Mouse (Mus musculus) limb, embryonic 11.5 days (tissue): ENCODE results near the gene Alpk3. TPM values are rescaled to one million over a fixed set of nuclear protein-coding genes. Genes with fewer than 3 reads are reported as not detected.
A peak's percentile ranks its signal among the peaks of the same experiment; 100 is the strongest.

ENCODE experiments used
- ATAC-seq: fragments of 200-750 bp; cut with Nextera tagmentation; 2 replicates; pipeline ENCODE4 v1.8.0; 2017; ENCODE audit warnings: low read depth; ENCODE audit not compliant: insufficient number of reproducible peaks, low FRiP score, low TSS enrichment
- DNase-seq: peaks from one replicate; pipeline ENCODE4 v3.0.0-alpha.2; 2015; ENCODE audit warnings: low spot score
- H3K27ac ChIP-seq: fragments of 300-500 bp; sonication (generic); replicated peaks from 2 replicates; pipeline ENCODE4 v1.5.1; 2014; ENCODE audit warnings: low read depth, mild to moderate bottlenecking, low read length
- H3K27me3 ChIP-seq: fragments of 300-500 bp; sonication (generic); 2 replicates; pipeline ENCODE4 v1.6.1; 2014; ENCODE audit warnings: mild to moderate bottlenecking, low read length, mixed read lengths; ENCODE audit not compliant: control insufficient read depth, insufficient read depth
- H3K36me3 ChIP-seq: fragments of 300-500 bp; sonication (generic); 2 replicates; pipeline ENCODE4 v1.6.1; 2014; ENCODE audit warnings: mild to moderate bottlenecking, low read length, moderate library complexity, mixed read lengths; ENCODE audit not compliant: control insufficient read depth, insufficient read depth
- H3K4me1 ChIP-seq: fragments of 300-500 bp; sonication (generic); 2 replicates; pipeline ENCODE4 v1.6.1; 2014; ENCODE audit warnings: low read length, mixed read lengths; ENCODE audit not compliant: control insufficient read depth, insufficient read depth
- H3K4me2 ChIP-seq: fragments of 300-500 bp; sonication (generic); 2 replicates; pipeline ENCODE4 v1.6.1; 2014; ENCODE audit warnings: low read depth, mild to moderate bottlenecking, moderate library complexity; ENCODE audit not compliant: severe bottlenecking
- H3K4me3 ChIP-seq: fragments of 300-500 bp; sonication (generic); 2 replicates; pipeline ENCODE4 v1.5.1; 2014; ENCODE audit warnings: low read depth, low read length
- H3K9ac ChIP-seq: fragments of 300-500 bp; sonication (generic); 2 replicates; pipeline ENCODE4 v1.6.1; 2014; ENCODE audit warnings: mild to moderate bottlenecking, low read length
- H3K9me3 ChIP-seq: fragments of 300-500 bp; sonication (generic); 2 replicates; pipeline ENCODE4 v1.6.1; 2016; ENCODE audit warnings: low read length; ENCODE audit not compliant: control insufficient read depth
- WGBS: fragments of 180-500 bp; shearing (Covaris S2); extraction: QIAGEN DNeasy Blood & Tissue Kit; methylation state at CpG from one replicate; pipeline ENCODE4 v1.1.7; 2014; 5-methylcytosine and 5-hydroxymethylcytosine counted together
- polyA plus RNA-seq: library from polyadenylated mRNA; unstranded; fragments of >200 nt; fragmentation: Nextera tagmentation; extraction: Ambion mirVana; gene quantifications from 2 replicates; pipeline ENCODE4 v1.2.1, GENCODE M21; 2014

Gene Alpk3
- polyA plus RNA-seq, 1 experiment from 2014 or later, result 0.33 TPM

- no peak overlapping the region for H3K9ac ChIP-seq
- 83% methylated on average over 5 of the region's 5 CpGs for WGBS
These were observed 14.3 kb upstream of the Alpk3 start for GRCm38 (mm10) chr7:81043023-81043620.

GRCm38 (mm10) chr7:81047847-81048246, 9.6 kb upstream of the Alpk3 start:
- H3K4me2 ChIP-seq, result no peak overlapping the region
- no peak overlapping the region for H3K9ac ChIP-seq
- ATAC-seq (no peak), DNase-seq (no peak)
- peaks cover 7% of the 10 kb centered on the region for H3K36me3 ChIP-seq
- H3K4me3 ChIP-seq, result no peak overlapping the region
- WGBS, result 89% methylated on average over 3 of the region's 3 CpGs
- no peak overlapping the region for H3K27ac ChIP-seq
- no peaks in the 10 kb centered on the region for H3K27me3 ChIP-seq
- no peaks in the 10 kb centered on the region for H3K4me1 ChIP-seq
- H3K9me3 ChIP-seq, result no peaks in the 10 kb centered on the region

More at GRCm38 (mm10) chr7:81043023-81043620, 14.3 kb upstream of the Alpk3 start:
- Histone ChIP-seq H3K4me3 (no peak overlapping the region), H3K9me3 (no peaks in the 10 kb centered on the region), H3K4me2 (no peak overlapping the region), H3K36me3 (peaks cover 32% of the 10 kb centered on the region), H3K27ac (no peak overlapping the region), H3K4me1 (no peaks in the 10 kb centered on the region), H3K27me3 (no peaks in the 10 kb centered on the region)
- DNase-seq (no peak), ATAC-seq (no peak)

- H3K4me3 ChIP-seq, result no peak overlapping the region
- no peaks in the 10 kb centered on the region for H3K9me3 ChIP-seq
- 85% methylated on average over 2 of the region's 2 CpGs for WGBS
- ATAC-seq (no peak), DNase-seq (no peak)
- no peak overlapping the region for H3K27ac ChIP-seq
- H3K9ac ChIP-seq, result no peak overlapping the region
- H3K4me2 ChIP-seq, result no peak overlapping the region
- no peaks in the 10 kb centered on the region for H3K27me3 ChIP-seq
- peaks cover 3% of the 10 kb centered on the region for H3K36me3 ChIP-seq
- no peaks in the 10 kb centered on the region for H3K4me1 ChIP-seq
These were observed 8.9 kb upstream of the Alpk3 start for GRCm38 (mm10) chr7:81048513-81048912.

- Histone ChIP-seq H3K9me3 (no peaks in the 10 kb centered on the region), H3K4me2 (no peak overlapping the region), H3K4me3 (no peak overlapping the region), H3K36me3 (no peaks in the 10 kb centered on the region), H3K27me3 (no peaks in the 10 kb centered on the region), H3K27ac (no peak overlapping the region), H3K4me1 (no peaks in the 10 kb centered on the region), H3K9ac (no peak overlapping the region)
- DNase-seq, result no peak
- WGBS, result 89% methylated on average over 5 of the region's 5 CpGs
- ATAC-seq, result no peak
These were observed 7.4 kb upstream of the Alpk3 start for GRCm38 (mm10) chr7:81049966-81050365.

- Histone ChIP-seq H3K4me1 (no peaks in the 10 kb centered on the region), H3K4me2 (no peak overlapping the region), H3K9ac (no peak overlapping the region), H3K36me3 (no peaks in the 10 kb centered on the region), H3K27me3 (no peaks in the 10 kb centered on the region), H3K4me3 (no peak overlapping the region), H3K27ac (no peak overlapping the region), H3K9me3 (no peaks in the 10 kb centered on the region)
- WGBS, result 76% methylated on average over 11 of the region's 11 CpGs
- ATAC-seq (no peak), DNase-seq (no peak)
These were observed 1.6 kb upstream of the Alpk3 start for GRCm38 (mm10) chr7:81055709-81056370.

- no peaks in the 10 kb centered on the region for H3K27me3 ChIP-seq
- ATAC-seq, result 0 out of 2 replicates have a peak, but pooled peaks have one; percentile 17
- H3K4me3 ChIP-seq, result no peak overlapping the region
- DNase-seq, result no peak
- no peaks in the 10 kb centered on the region for H3K4me1 ChIP-seq
- H3K36me3 ChIP-seq, result no peaks in the 10 kb centered on the region
- no peaks in the 10 kb centered on the region for H3K9me3 ChIP-seq
- H3K27ac ChIP-seq, result no peak overlapping the region
- no peak overlapping the region for H3K4me2 ChIP-seq
- 48% methylated on average over 6 of the region's 6 CpGs for WGBS
- H3K9ac ChIP-seq, result no peak overlapping the region
These were observed 706 bp downstream of the Alpk3 start for GRCm38 (mm10) chr7:81057901-81058711.

GRCm38 (mm10) chr7:81058712-81059154, 1.3 kb downstream of the Alpk3 start:
- no peak overlapping the region for H3K27ac ChIP-seq
- DNase-seq (no peak), ATAC-seq (no peak)
- no peaks in the 10 kb centered on the region for H3K27me3 ChIP-seq
- H3K4me1 ChIP-seq, result no peaks in the 10 kb centered on the region
- no peak overlapping the region for H3K4me3 ChIP-seq
- H3K9me3 ChIP-seq, result no peaks in the 10 kb centered on the region
- no peak overlapping the region for H3K9ac ChIP-seq
- H3K36me3 ChIP-seq, result no peaks in the 10 kb centered on the region
- no peak overlapping the region for H3K4me2 ChIP-seq
- WGBS, result 36% methylated on average over 9 of the region's 9 CpGs

GRCm38 (mm10) chr7:81059388-81059787, 2.0 kb downstream of the Alpk3 start:
- Histone ChIP-seq H3K9me3 (no peaks in the 10 kb centered on the region), H3K27ac (no peak overlapping the region), H3K9ac (no peak overlapping the region), H3K36me3 (no peaks in the 10 kb centered on the region), H3K27me3 (no peaks in the 10 kb centered on the region), H3K4me3 (no peak overlapping the region), H3K4me1 (no peaks in the 10 kb centered on the region), H3K4me2 (no peak overlapping the region)
- no peak for ATAC-seq
- no peak for DNase-seq
- 60% methylated on average over 5 of the region's 5 CpGs for WGBS
